Mouse (Mus musculus): ENCODE data around the gene Pbxip1. TPM values are rescaled to one million over a fixed set of nuclear protein-coding genes. Genes with fewer than 3 reads are reported as not detected.
"Not testable (repeated sequence)": the region's sequence is repeated elsewhere in the genome, so short reads cannot be mapped to it uniquely, and the experiment has no call there.

Gene Pbxip1
- polyA plus RNA-seq, 1 experiment = 47.0 TPM

- TF ChIP-seq CTCF (IDR thresholded peaks at IDR 0.05; ENCODE audit: extremely low read depth, insufficient read depth, insufficient read length, insufficient replicate concordance) (no peak), POLR2A (IDR thresholded peaks at IDR 0.05; ENCODE audit: low read depth, low read length) (no peak)
- H3K27ac ChIP-seq (ENCODE audit: insufficient read depth, low read length) = peak overlapping the region; percentile 13; the same call in 1 of the 2 replicates
Observed at GRCm38 (mm10) chr3:89421810-89422473, 14.6 kb upstream of the Pbxip1 start.

GRCm38 (mm10) chr3:89422556-89423205, 13.8 kb upstream of the Pbxip1 start:
- Histone ChIP-seq H3K36me3 (ENCODE audit: control insufficient read depth, insufficient read depth, low read length) (peaks cover 24% of the 10 kb centered on the region), H3K4me3 (ENCODE audit: extremely low read depth, insufficient read depth, insufficient read length) (no peak overlapping the region), H3K27ac (ENCODE audit: insufficient read depth, low read length) (no peak overlapping the region), H3K27me3 (ENCODE audit: control insufficient read depth, insufficient read depth, low read length) (no peaks in the 10 kb centered on the region), H3K4me1 (ENCODE audit: control insufficient read depth, insufficient read depth, insufficient read length) (peaks cover 9% of the 10 kb centered on the region; the same call in 1 of the 2 replicates)
- TF ChIP-seq CTCF (IDR thresholded peaks at IDR 0.05; ENCODE audit: extremely low read depth, insufficient read depth, insufficient read length, insufficient replicate concordance) = no peak
- TF ChIP-seq POLR2A (IDR thresholded peaks at IDR 0.05; ENCODE audit: low read depth, low read length) = no peak
- 54% methylated on average over 6 of the region's 6 CpGs for WGBS
- no peak for DNase-seq (ENCODE audit: low read depth in 1 of 2, low spot score in 2 of 2)

More at GRCm38 (mm10) chr3:89421810-89422473, 14.6 kb upstream of the Pbxip1 start:
- peaks cover 17% of the 10 kb centered on the region for H3K36me3 ChIP-seq (ENCODE audit: control insufficient read depth, insufficient read depth, low read length)
- H3K27me3 ChIP-seq (ENCODE audit: control insufficient read depth, insufficient read depth, low read length) = no peaks in the 10 kb centered on the region
- peaks cover 9% of the 10 kb centered on the region; the same call in 1 of the 2 replicates for H3K4me1 ChIP-seq (ENCODE audit: control insufficient read depth, insufficient read depth, insufficient read length)
- WGBS = 63% methylated on average over 22 of the region's 22 CpGs
- no peak overlapping the region for H3K4me3 ChIP-seq (ENCODE audit: extremely low read depth, insufficient read depth, insufficient read length)
- DNase-seq (ENCODE audit: low read depth in 1 of 2, low spot score in 2 of 2) = no peak

- Histone ChIP-seq H3K4me1 (ENCODE audit: control insufficient read depth, insufficient read depth, insufficient read length) (peaks cover 3% of the 10 kb centered on the region; the same call in 1 of the 2 replicates), H3K4me3 (ENCODE audit: extremely low read depth, insufficient read depth, insufficient read length) (no peak overlapping the region), H3K27ac (ENCODE audit: insufficient read depth, low read length) (no peak overlapping the region), H3K36me3 (ENCODE audit: control insufficient read depth, insufficient read depth, low read length) (peaks cover 25% of the 10 kb centered on the region), H3K27me3 (ENCODE audit: control insufficient read depth, insufficient read depth, low read length) (no peaks in the 10 kb centered on the region)
- DNase-seq (ENCODE audit: low read depth in 1 of 2, low spot score in 2 of 2) = no peak
- 93% methylated on average over 5 of the region's 5 CpGs for WGBS
- TF ChIP-seq POLR2A (IDR thresholded peaks at IDR 0.05; ENCODE audit: low read depth, low read length) (no peak), CTCF (IDR thresholded peaks at IDR 0.05; ENCODE audit: extremely low read depth, insufficient read depth, insufficient read length, insufficient replicate concordance) (no peak)
Observed at GRCm38 (mm10) chr3:89424416-89425140, 11.9 kb upstream of the Pbxip1 start.

GRCm38 (mm10) chr3:89425141-89425525, 11.4 kb upstream of the Pbxip1 start:
- Histone ChIP-seq H3K27me3 (ENCODE audit: control insufficient read depth, insufficient read depth, low read length) (no peaks in the 10 kb centered on the region), H3K4me3 (ENCODE audit: extremely low read depth, insufficient read depth, insufficient read length) (no peak overlapping the region), H3K4me1 (ENCODE audit: control insufficient read depth, insufficient read depth, insufficient read length) (peaks cover 3% of the 10 kb centered on the region; the same call in 1 of the 2 replicates), H3K36me3 (ENCODE audit: control insufficient read depth, insufficient read depth, low read length) (peaks cover 25% of the 10 kb centered on the region), H3K27ac (ENCODE audit: insufficient read depth, low read length) (no peak overlapping the region)
- WGBS = 85% methylated on average over 5 of the region's 5 CpGs
- DNase-seq (ENCODE audit: low read depth in 1 of 2, low spot score in 2 of 2) = no peak
- TF ChIP-seq CTCF (IDR thresholded peaks at IDR 0.05; ENCODE audit: extremely low read depth, insufficient read depth, insufficient read length, insufficient replicate concordance) = no peak
- no peak for TF ChIP-seq POLR2A (IDR thresholded peaks at IDR 0.05; ENCODE audit: low read depth, low read length)

GRCm38 (mm10) chr3:89425876-89426275, 10.6 kb upstream of the Pbxip1 start:
- Histone ChIP-seq H3K4me1 (ENCODE audit: control insufficient read depth, insufficient read depth, insufficient read length) (no peaks in the 10 kb centered on the region; the same call in 1 of the 2 replicates), H3K36me3 (ENCODE audit: control insufficient read depth, insufficient read depth, low read length) (peaks cover 25% of the 10 kb centered on the region), H3K4me3 (ENCODE audit: extremely low read depth, insufficient read depth, insufficient read length) (no peak overlapping the region), H3K27ac (ENCODE audit: insufficient read depth, low read length) (no peak overlapping the region), H3K27me3 (ENCODE audit: control insufficient read depth, insufficient read depth, low read length) (no peaks in the 10 kb centered on the region)
- DNase-seq (ENCODE audit: low read depth in 1 of 2, low spot score in 2 of 2) = no peak
- TF ChIP-seq POLR2A (IDR thresholded peaks at IDR 0.05; ENCODE audit: low read depth, low read length) (no peak), CTCF (IDR thresholded peaks at IDR 0.05; ENCODE audit: extremely low read depth, insufficient read depth, insufficient read length, insufficient replicate concordance) (no peak)
- WGBS = 80% methylated on average over 4 of the region's 4 CpGs

- DNase-seq (ENCODE audit: low read depth in 1 of 2, low spot score in 2 of 2) = not testable (repeated sequence)
Observed at GRCm38 (mm10) chr3:89429021-89429420, 7.5 kb upstream of the Pbxip1 start.

More at GRCm38 (mm10) chr3:89429021-89429420, 7.5 kb upstream of the Pbxip1 start:
- not testable (repeated sequence) for H3K27me3 ChIP-seq (ENCODE audit: control insufficient read depth, insufficient read depth, low read length); H3K4me3 ChIP-seq (ENCODE audit: extremely low read depth, insufficient read depth, insufficient read length); H3K27ac ChIP-seq (ENCODE audit: insufficient read depth, low read length); H3K4me1 ChIP-seq (ENCODE audit: control insufficient read depth, insufficient read depth, insufficient read length)
- 98% methylated on average over 7 of the region's 7 CpGs for WGBS
- peaks cover 27% of the 10 kb centered on the region for H3K36me3 ChIP-seq (ENCODE audit: control insufficient read depth, insufficient read depth, low read length)

Data from spleen, adult 2 months (tissue).